Mouse (Mus musculus) liver, embryonic 14 days (tissue): ENCODE measurements around the gene Olfr1373. TPM values are rescaled to one million over a fixed set of nuclear protein-coding genes. Genes with fewer than 3 reads are reported as not detected.

Experiments
- polyA plus RNA-seq: library from polyadenylated mRNA; depleted of rRNA; stranded (reverse); fragments of >200 nt; gene quantifications from 2 replicates; pipeline ENCODE4 v1.2.3, GENCODE M21; 2012; rRNA removed

The Olfr1373 gene
- not detected in 2 replicates for polyA plus RNA-seq

DNA sequence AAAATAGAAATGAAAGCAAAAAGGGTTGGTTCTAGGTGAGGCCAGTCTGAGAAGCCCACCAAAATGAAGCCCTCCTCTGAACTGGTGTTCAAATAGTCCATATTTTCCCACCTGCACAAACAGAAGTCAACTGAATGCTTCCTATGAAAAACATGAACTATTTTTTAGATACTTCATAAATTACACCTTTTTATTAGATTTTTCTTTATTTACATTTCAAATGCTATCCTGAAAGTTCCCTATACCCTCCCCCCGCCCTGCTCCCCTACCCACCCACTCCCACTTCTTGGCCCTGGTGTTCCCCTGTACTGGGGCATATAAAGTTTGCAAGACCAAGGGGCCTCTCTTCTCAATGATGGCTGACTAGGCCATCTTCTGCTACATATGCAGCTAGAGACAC is at the start of gene Olfr1373:
Gene Olfr1373 (minus strand): TSS at position 101 of the 400 bp plus-strand sequence.

GRCm38 (mm10) chr11:52098398-52098946 is 46.9 kb downstream of the Olfr1373 start, which contains the start of gene Ppp2ca:
TSS of gene Ppp2ca (plus strand) at chr11:52098681.

Other genes with a start within 250 kb of the Olfr1373 start
- gene Cdkn2aipnl, start 177.9 kb downstream of the Olfr1373 start, polyA plus RNA-seq: 20.5 and 21.7 TPM in 2 replicates
- gene Ube2b, start 144.8 kb downstream of the Olfr1373 start, polyA plus RNA-seq: 60.5 and 72.8 TPM in 2 replicates
- 0.80 and 0.90 TPM in 2 replicates for gene Cdkl3, start 141.3 kb downstream of the Olfr1373 start, polyA plus RNA-seq
- gene Ppp2ca, start 46.8 kb downstream of the Olfr1373 start, polyA plus RNA-seq: 25.3 and 26.8 TPM in 2 replicates
- not detected in 2 replicates for gene Olfr1371, start 68.5 kb upstream of the Olfr1373 start, polyA plus RNA-seq
- gene Skp1a, start 86.5 kb upstream of the Olfr1373 start, polyA plus RNA-seq: 60.5 and 76.4 TPM in 2 replicates
- 1.3 and 1.6 TPM in 2 replicates for gene Tcf7, start 137.5 kb upstream of the Olfr1373 start, polyA plus RNA-seq
- gene Vdac1, start 215.3 kb upstream of the Olfr1373 start, polyA plus RNA-seq: 61.9 and 69.7 TPM in 2 replicates